Mouse (Mus musculus) liver, embryonic 16.5 days (tissue): Measurements from ENCODE around the gene Mrpl10. TPM values are rescaled to one million over a fixed set of nuclear protein-coding genes. Genes with fewer than 3 reads are reported as not detected.

Experiments used
- ATAC-seq: fragments of 200-750 bp; cut with Nextera tagmentation; 2 replicates; pipeline ENCODE4 v1.8.0; 2017; ENCODE audit warnings: low read depth, mild to moderate bottlenecking, moderate number of reproducible peaks, moderate library complexity
- H3K27ac ChIP-seq: fragments of 300-500 bp; sonication (generic); 2 replicates; pipeline ENCODE4 v1.5.1; 2014; ENCODE audit warnings: mild to moderate bottlenecking, low read length
- H3K27me3 ChIP-seq: fragments of 300-500 bp; sonication (generic); 2 replicates; pipeline ENCODE4 v1.6.1; 2014; ENCODE audit warnings: low read depth, low read length, mixed read lengths; ENCODE audit not compliant: control insufficient read depth, insufficient read depth
- H3K36me3 ChIP-seq: fragments of 300-500 bp; sonication (generic); 2 replicates; pipeline ENCODE4 v1.6.1; 2014; ENCODE audit warnings: mild to moderate bottlenecking; ENCODE audit not compliant: control insufficient read depth, insufficient read depth
- H3K4me1 ChIP-seq: fragments of 300-500 bp; sonication (generic); 2 replicates; pipeline ENCODE4 v1.6.1; 2014; ENCODE audit warnings: low read depth, low read length, mixed read lengths; ENCODE audit not compliant: control insufficient read depth
- H3K4me2 ChIP-seq: fragments of 300-500 bp; sonication (generic); 2 replicates; pipeline ENCODE4 v1.6.1; 2014; ENCODE audit warnings: low read depth, low read length, mixed read lengths
- H3K4me3 ChIP-seq: fragments of 300-500 bp; sonication (generic); 2 replicates; pipeline ENCODE4 v1.5.1; 2014; ENCODE audit warnings: low read depth, mild to moderate bottlenecking, low read length
- H3K9ac ChIP-seq: fragments of 300-500 bp; sonication (generic); 2 replicates; pipeline ENCODE4 v1.6.1; 2014; ENCODE audit warnings: low read depth, low read length
- H3K9me3 ChIP-seq: fragments of 300-500 bp; sonication (generic); replicated peaks from 2 replicates; pipeline ENCODE4 v1.6.1; 2016; ENCODE audit warnings: low read length; ENCODE audit not compliant: control insufficient read depth
- WGBS: fragments of 180-500 bp; shearing (Covaris S2); extraction: QIAGEN DNeasy Blood & Tissue Kit; methylation state at CpG from one replicate; pipeline ENCODE4 v1.1.7; 2014; ENCODE audit not compliant: insufficient replicate concordance; 5-methylcytosine and 5-hydroxymethylcytosine counted together
- polyA plus RNA-seq: library from polyadenylated mRNA; unstranded; fragments of >200 nt; fragmentation: Nextera tagmentation; extraction: Ambion mirVana; gene quantifications from 2 replicates; pipeline ENCODE4 v1.2.1, GENCODE M21; 2015

The Mrpl10 gene
- polyA plus RNA-seq, 1 experiment from 2014 or later, result 28.8 TPM

DNA sequence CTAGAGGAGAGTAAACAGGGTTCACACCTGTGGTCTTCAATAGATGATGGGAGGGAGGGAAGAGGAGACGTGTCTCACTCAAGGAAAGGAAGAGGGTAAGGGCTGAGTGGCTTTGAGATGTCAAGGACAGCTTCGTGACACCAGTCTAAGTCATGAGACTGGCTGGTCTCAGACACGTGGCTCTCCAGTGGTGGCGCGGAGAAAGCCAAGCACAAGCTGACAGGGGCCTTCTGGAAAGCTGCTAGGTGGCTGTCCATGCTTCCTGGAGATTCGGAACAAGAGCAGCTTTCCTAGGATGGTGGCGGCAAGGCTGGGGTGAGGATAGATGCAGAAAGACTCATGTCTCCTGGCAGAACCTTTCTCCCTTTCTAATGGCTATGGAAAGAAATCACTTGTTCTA lies 2.5 kb upstream of the Mrpl10 start:
- H3K4me2 ChIP-seq, result no peak overlapping the region
- WGBS, result 55% methylated on average over 7 of the region's 7 CpGs

DNA sequence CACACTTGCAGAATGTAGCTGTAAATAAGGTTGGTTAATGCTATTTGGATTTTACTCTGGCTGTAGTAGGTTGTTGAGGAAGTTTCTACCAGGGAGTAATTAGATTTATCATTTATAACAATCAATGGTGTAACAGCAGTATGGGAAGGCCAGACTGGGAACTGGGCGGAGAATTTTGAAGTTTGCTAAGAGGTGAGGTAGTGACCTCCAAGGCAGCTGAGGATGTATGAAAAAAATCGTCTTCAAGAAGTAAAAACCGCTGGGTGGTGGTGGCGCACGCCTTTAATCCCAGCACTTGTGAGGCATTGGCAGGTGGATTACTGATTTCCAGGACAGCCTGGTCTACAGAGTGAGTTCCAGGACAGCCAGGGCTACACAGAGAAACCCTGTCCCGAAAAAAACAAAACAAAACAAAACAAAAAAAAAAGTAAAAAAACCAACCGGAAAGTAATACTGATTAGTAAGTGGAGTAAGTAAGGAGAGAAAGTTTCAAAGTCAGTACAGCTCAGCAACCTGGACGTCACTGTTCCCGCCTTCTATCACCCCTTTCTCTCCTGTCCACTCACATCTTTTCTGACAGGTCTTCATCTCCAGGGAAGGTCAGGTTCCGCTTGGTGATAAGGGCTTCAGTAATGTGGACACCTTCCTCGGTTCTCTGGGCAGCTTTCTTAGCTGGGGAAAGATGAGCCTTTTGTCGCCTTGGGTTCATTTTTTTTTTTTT lies 899 bp upstream of the Mrpl10 start:
- peak overlapping the region; percentile 38; the same call in 1 of the 2 replicates for H3K9ac ChIP-seq
- peak overlapping the region; percentile 3; the same call in 1 of the 2 replicates for H3K27ac ChIP-seq
- H3K4me3 ChIP-seq, result peak overlapping the region; percentile 79
- no peak for ATAC-seq
- no peaks in the 10 kb centered on the region for H3K27me3 ChIP-seq
- peak overlapping the region; percentile 77 for H3K4me2 ChIP-seq
- WGBS, result 28% methylated on average over 12 of the region's 12 CpGs
- peaks cover 12% of the 10 kb centered on the region for H3K4me1 ChIP-seq
- H3K9me3 ChIP-seq, result no peaks in the 10 kb centered on the region
- no peaks in the 10 kb centered on the region; the same call in 1 of the 2 replicates for H3K36me3 ChIP-seq

More for the DNA sequence above, 2.5 kb upstream of the Mrpl10 start:
- Histone ChIP-seq H3K9ac (no peak overlapping the region), H3K36me3 (no peaks in the 10 kb centered on the region), H3K4me1 (peaks cover 12% of the 10 kb centered on the region), H3K4me3 (no peak overlapping the region), H3K9me3 (no peaks in the 10 kb centered on the region), H3K27ac (no peak overlapping the region), H3K27me3 (no peaks in the 10 kb centered on the region)
- no peak for ATAC-seq

DNA sequence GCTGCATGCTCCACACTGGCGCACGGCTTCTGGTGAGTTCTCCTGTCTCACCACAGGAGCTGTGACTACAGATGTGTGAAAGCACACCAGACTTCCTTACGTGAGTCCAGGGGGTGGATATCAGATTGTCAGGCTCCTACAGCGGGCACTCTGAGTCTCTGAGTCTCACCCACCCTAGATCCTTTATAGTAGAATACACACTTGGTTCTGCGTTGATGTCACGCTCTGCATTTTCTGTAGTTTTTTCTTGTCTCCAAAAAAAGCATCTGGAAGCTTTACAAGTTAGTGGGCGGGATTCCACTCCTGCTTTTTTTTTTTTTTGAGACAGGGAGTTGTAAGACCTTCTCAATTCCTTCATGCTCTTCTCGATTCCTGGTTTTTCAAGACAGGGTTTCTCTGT lies 3.5 kb downstream of the Mrpl10 start:
- Histone ChIP-seq H3K9me3 (no peaks in the 10 kb centered on the region), H3K4me3 (no peak overlapping the region), H3K4me2 (no peak overlapping the region), H3K9ac (no peak overlapping the region), H3K27me3 (no peaks in the 10 kb centered on the region), H3K36me3 (no peaks in the 10 kb centered on the region; the same call in 1 of the 2 replicates), H3K27ac (no peak overlapping the region), H3K4me1 (peaks cover 12% of the 10 kb centered on the region)
- 81% methylated on average over 8 of the region's 8 CpGs for WGBS
- ATAC-seq, result no peak

DNA sequence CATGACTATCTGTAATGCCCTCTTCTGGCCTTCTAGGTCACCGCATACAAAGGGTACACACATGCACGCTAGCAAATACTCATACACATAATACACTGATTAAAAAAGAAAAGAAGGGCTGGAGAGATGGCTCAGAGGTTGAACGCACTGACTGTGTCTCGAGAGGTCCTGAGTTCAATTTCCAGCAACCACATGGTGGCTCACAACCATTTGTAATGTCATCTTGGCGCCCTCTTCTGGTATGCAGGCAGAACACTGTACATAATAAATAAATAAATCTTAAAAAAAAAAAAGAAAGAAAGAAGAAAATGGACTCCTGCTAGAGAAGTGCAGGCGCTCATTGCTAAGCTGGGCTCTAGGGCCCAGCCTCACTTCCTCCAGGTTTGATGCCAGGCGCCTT lies 4.5 kb downstream of the Mrpl10 start:
- Histone ChIP-seq H3K27me3 (no peaks in the 10 kb centered on the region), H3K4me1 (peaks cover 14% of the 10 kb centered on the region), H3K36me3 (no peaks in the 10 kb centered on the region; the same call in 1 of the 2 replicates), H3K4me3 (no peak overlapping the region), H3K9ac (no peak overlapping the region), H3K9me3 (no peaks in the 10 kb centered on the region), H3K4me2 (no peak overlapping the region), H3K27ac (no peak overlapping the region)
- no peak for ATAC-seq
- 74% methylated on average over 7 of the region's 7 CpGs for WGBS

DNA sequence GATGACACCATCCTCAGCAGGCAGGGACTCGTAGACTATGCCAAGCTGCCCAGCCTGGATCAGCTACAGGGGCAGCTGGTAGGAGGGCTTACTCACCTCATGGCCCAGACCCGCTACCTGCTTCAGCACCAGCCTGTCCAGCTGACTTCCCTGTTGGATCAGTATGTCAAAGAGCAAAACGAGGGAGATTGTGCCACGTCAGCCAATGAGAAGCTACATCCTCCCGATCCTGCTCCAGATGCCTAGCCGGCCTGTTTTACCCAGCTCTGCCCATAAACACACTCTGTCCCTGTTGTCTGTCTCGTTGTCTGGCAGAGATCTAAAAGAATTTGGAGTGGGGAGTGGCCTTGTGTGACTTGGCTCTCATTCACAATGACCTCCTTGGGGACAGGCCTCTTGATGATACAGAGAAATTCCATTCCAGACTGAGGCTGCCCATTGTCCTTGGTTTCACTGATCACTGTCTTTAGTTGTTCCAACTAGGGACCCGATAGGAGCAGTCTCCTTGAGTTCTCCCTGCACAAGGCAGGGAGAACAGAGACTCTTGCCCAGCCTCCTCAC lies 6.8 kb downstream of the Mrpl10 start:
- WGBS, result 74% methylated on average over 8 of the region's 8 CpGs
- H3K4me1 ChIP-seq, result peaks cover 23% of the 10 kb centered on the region
- H3K36me3 ChIP-seq, result no peaks in the 10 kb centered on the region; the same call in 1 of the 2 replicates
- H3K27ac ChIP-seq, result no peak overlapping the region
- no peak overlapping the region for H3K9ac ChIP-seq
- H3K27me3 ChIP-seq, result no peaks in the 10 kb centered on the region
- H3K4me2 ChIP-seq, result no peak overlapping the region
- no peaks in the 10 kb centered on the region for H3K9me3 ChIP-seq
- ATAC-seq, result no peak
- no peak overlapping the region for H3K4me3 ChIP-seq

DNA sequence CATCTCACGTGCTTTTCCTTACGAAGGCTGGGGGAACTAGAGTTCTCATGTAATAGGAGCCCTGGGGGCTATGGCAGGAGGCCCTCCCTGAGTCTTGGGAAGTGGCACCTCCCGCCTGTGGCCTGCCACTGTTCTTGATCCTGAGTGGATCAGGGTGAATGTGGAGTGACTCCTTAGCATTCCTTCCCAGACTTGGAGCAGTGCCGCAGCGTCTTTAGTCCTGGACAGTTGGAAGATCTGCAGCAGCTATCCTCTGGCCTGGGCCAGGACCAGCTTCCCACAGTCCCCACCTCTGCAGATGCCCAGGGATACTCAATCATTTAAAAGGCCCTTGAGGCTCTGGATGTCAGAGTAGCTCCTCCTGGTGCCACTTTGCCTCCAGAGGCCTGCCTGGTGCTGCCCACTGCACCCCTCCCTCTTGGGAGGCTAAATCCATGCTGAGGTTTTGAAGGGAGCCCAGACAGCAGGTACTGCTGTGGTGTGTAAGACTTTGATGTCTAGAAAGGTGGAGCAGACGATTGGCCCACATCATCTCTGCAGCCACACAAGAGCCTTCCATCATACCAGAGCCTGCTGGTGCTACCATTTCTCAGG lies 8.2 kb downstream of the Mrpl10 start:
- Histone ChIP-seq H3K9ac (no peak overlapping the region), H3K4me1 (peaks cover 23% of the 10 kb centered on the region), H3K36me3 (no peaks in the 10 kb centered on the region; the same call in 1 of the 2 replicates), H3K27me3 (no peaks in the 10 kb centered on the region), H3K27ac (no peak overlapping the region), H3K9me3 (no peaks in the 10 kb centered on the region), H3K4me2 (no peak overlapping the region), H3K4me3 (no peak overlapping the region)
- 68% methylated on average over 6 of the region's 6 CpGs for WGBS
- no peak for ATAC-seq

DNA sequence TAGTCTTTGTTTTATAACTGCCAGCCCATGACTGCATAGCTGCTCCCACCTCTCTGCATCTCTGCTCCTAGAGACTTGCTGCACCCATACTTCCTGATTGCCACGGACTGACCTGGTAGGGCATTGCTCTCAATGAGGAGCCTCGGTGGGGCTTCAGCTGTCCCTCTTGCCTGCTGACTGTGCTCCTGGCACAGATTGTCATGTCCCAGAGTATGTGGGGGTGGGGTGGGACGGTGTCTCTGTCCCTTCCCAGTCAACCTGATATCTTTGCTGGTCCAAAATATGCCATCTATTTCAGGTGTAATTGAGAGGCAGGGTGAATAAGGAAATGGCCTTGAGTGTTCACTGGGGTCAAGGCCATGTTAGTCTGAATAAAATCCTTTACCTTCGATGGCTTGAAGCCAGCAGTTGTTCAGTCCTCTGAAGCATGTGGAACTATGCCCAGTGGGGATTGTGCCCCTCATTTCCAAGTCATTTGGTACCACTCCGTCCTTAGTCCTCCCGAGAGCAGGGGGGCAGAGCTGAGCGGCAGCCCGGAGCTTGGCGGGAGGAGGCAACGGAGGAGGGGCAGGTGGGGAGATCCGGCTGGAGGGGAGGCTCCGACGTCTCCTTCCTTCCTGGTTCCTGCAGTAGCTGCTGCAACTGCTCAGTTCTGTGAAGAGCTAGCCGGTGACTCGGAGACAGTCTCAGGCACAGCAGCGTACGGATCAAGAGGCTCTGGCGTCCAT lies 9.0 kb downstream of the Mrpl10 start, which contains the start of gene Osbpl7:
Gene Osbpl7, plus strand, starts transcription at position 413 of the 728 bp plus-strand sequence.
- Histone ChIP-seq H3K4me2 (peak within 1 kb of the TSS; percentile 75), H3K4me3 (peak within 1 kb of the TSS; percentile 62), H3K9ac (peak within 1 kb of the TSS; percentile 73), H3K27me3 (no peaks in the 10 kb centered on the region), H3K27ac (peak within 1 kb of the TSS; percentile 18; the same call in 1 of the 2 replicates), H3K36me3 (no peaks in the 10 kb centered on the region; the same call in 1 of the 2 replicates), H3K4me1 (peaks cover 23% of the 10 kb centered on the region), H3K9me3 (no peaks in the 10 kb centered on the region)
- 2% methylated on average over 18 of the region's 18 CpGs for WGBS
- peak; percentile 66 for ATAC-seq

DNA sequence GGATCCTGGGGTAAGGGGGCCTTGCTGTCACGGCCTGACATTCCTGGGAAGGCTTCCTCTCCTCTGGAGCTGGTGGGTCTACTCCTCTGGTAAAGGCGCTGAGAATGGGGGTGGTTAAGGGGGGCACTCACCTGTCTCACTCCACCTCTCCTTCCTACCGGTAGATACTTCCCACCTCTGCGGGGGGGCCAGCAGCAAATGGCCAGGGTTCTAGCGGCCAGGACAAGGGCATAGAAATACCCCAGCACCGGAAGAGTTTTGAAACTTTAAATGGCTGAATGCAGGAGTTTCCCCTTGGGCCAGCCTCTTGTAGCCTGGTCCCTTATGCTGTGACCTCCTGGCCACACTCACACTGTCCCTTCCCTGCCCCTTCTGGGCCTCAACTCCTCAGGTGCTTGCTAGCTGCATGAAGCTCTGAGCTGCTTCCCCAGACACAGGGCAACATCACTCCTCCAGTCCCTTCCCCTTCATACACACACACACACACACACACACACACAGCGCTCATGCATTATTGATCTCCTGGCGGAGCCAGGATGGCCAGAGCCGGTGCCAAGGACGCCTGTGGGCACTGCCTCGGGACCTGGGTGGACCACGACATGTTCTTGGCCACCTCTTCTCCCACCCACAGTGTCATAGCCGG lies 9.7 kb downstream of the Mrpl10 start:
- Histone ChIP-seq H3K36me3 (no peaks in the 10 kb centered on the region), H3K27ac (peak overlapping the region; percentile 18; the same call in 1 of the 2 replicates), H3K9ac (peak overlapping the region; percentile 73), H3K9me3 (no peaks in the 10 kb centered on the region), H3K4me1 (peaks cover 23% of the 10 kb centered on the region), H3K4me3 (peak overlapping the region; percentile 62), H3K27me3 (no peaks in the 10 kb centered on the region), H3K4me2 (peak overlapping the region; percentile 75)
- 0 out of 2 replicates have a peak, but pooled peaks have one; percentile 7 for ATAC-seq
- WGBS, result 11% methylated on average over 13 of the region's 13 CpGs
